Mouse (Mus musculus) E14TG2a.4 (cell line): ENCODE results near the gene Tpm1.

Experiments
- CTCF ChIP-seq: conservative IDR thresholded peaks from 2 replicates; pipeline ENCODE4 v1.5.1; 2014; ENCODE audit warnings: low read length
- NANOG ChIP-seq: IDR thresholded peaks from 2 replicates; pipeline ENCODE4 v1.6.1; 2014; ENCODE audit warnings: borderline replicate concordance, low read length, mixed read lengths
- POU5F1 ChIP-seq: IDR thresholded peaks from 2 replicates; pipeline ENCODE4 v1.6.1; 2014; ENCODE audit warnings: low read length, borderline replicate concordance

DNA sequence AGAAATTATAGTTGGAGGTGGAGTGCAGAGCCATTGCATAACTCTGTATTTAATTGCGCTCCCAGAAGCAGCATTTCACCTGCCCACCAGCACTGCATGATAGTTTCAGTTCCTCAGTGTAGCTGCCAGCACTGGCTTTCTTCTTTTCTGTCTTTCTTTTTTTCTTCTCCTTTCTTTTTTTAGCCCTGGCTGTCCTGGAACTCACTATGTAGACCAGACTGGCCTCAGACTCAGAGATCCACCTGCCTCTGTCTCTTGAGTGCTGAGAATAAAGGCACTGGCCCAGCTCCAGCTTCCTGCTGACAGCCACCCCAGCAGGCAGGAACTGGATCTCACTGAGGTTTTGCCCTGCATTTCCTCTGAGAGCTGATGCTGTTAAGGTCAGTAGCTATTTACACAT is 71.2 kb downstream of the Tpm1 start:
- TF ChIP-seq CTCF (no peak), POU5F1 (no peak), NANOG (no peak)
